ENCODE assay signal across 14 mouse cellular contexts in the genomic region with DNA sequence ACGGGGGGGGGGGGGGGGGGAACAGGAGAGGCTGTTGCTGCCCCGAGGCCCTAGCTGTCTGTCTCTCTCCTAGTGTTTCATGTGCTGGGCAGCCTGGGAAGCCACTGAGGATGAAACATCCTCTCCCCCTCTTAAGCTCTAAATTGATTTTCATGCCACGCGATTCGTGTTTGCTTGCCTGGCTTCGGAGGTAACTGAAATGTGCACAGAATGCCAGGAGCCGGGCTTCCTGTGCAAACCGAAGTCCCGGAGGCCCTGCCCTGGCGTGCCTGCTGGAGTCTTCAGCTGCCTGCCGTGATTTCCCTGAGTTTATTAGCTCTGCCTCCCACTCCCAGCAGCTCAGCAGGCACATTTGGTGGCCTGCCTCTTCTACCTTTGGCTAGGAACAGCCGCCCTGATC. TPM values are rescaled to one million over a fixed set of nuclear protein-coding genes. Genes with fewer than 3 reads are reported as not detected.
DNase-seq lines count a peak whose midpoint lies in the region; ATAC-seq and TF ChIP-seq lines count a peak whose summit lies in the region.
"Had no signal": no experiment of that assay in that cellular context is flagged by ENCODE, and none has a peak within 500 bp of the region (broad histone marks: within the 10 kb centered on the region; RNA-seq: fewer than 3 reads in every experiment).

No protein-coding gene starts in this region.

- H3K4me3 ChIP-seq in forebrain, embryonic 11.5 days (ENCODE audit: low read depth, low read length), result no peak overlapping the region
- H3K4me3 ChIP-seq in forebrain, postnatal 0 days (ENCODE audit: low read depth, low read length), result no peak overlapping the region
- no peak overlapping the region for H3K4me3 ChIP-seq in hindbrain, embryonic 14.5 days (replicated peaks; ENCODE audit: low read length)
- H3K4me3 ChIP-seq in midbrain, embryonic 13.5 days (replicated peaks), result no peak overlapping the region

- H3K9ac ChIP-seq in forebrain, embryonic 11.5 days (ENCODE audit: low read length), result peak overlapping the region; percentile 20; the same call in 1 of the 2 replicates
- H3K9ac ChIP-seq in forebrain, postnatal 0 days, result no peak overlapping the region
- H3K9ac ChIP-seq in hindbrain, embryonic 14.5 days, result peak overlapping the region; percentile 25
- peak overlapping the region; percentile 40; the same call in 1 of the 2 replicates for H3K9ac ChIP-seq in midbrain, embryonic 13.5 days (replicated peaks)

- no peak overlapping the region for H3K4me2 ChIP-seq in forebrain, embryonic 11.5 days (ENCODE audit: low read depth, low read length, severe bottlenecking)
- no peak overlapping the region for H3K4me2 ChIP-seq in forebrain, postnatal 0 days (ENCODE audit: low read depth)
- H3K4me2 ChIP-seq in hindbrain, embryonic 14.5 days (replicated peaks), result no peak overlapping the region
- H3K4me2 ChIP-seq in midbrain, embryonic 13.5 days (replicated peaks), result peak overlapping the region; percentile 11; the same call in 1 of the 2 replicates

- peaks cover 9% of the 10 kb centered on the region for H3K4me1 ChIP-seq in forebrain, embryonic 11.5 days (replicated peaks; ENCODE audit: control insufficient read depth, insufficient read depth, low read length)
- no peaks in the 10 kb centered on the region for H3K4me1 ChIP-seq in forebrain, postnatal 0 days (ENCODE audit: insufficient read depth)
- peaks cover 17% of the 10 kb centered on the region for H3K4me1 ChIP-seq in hindbrain, embryonic 14.5 days (replicated peaks; ENCODE audit: control insufficient read depth, insufficient read depth, low read length)
- peaks cover 45% of the 10 kb centered on the region for H3K4me1 ChIP-seq in midbrain, embryonic 13.5 days (replicated peaks)

- 35% methylated on average over 12 of the region's 12 CpGs for WGBS in forebrain, embryonic 11.5 days
- 30% methylated on average over 11 of the region's 12 CpGs for WGBS in forebrain, postnatal 0 days
- 14% methylated on average over 12 of the region's 12 CpGs for WGBS in hindbrain, embryonic 14.5 days
- 15% methylated on average over 11 of the region's 12 CpGs for WGBS in midbrain, embryonic 13.5 days

- no peaks in the 10 kb centered on the region for H3K9me3 ChIP-seq in forebrain, embryonic 11.5 days (ENCODE audit: control insufficient read depth, low read length)
- no peaks in the 10 kb centered on the region for H3K9me3 ChIP-seq in forebrain, postnatal 0 days (ENCODE audit: low read length)
- H3K9me3 ChIP-seq in hindbrain, embryonic 14.5 days (ENCODE audit: control insufficient read depth, low read length), result no peaks in the 10 kb centered on the region
- no peaks in the 10 kb centered on the region for H3K9me3 ChIP-seq in midbrain, embryonic 13.5 days
- H3K9me3 ChIP-seq: G1E had no signal

- H3K27me3 ChIP-seq in forebrain, embryonic 11.5 days (ENCODE audit: control insufficient read depth, insufficient read depth, low read length), result no peaks in the 10 kb centered on the region
- H3K27me3 ChIP-seq in forebrain, postnatal 0 days (ENCODE audit: insufficient read depth, low read length), result no peaks in the 10 kb centered on the region
- no peaks in the 10 kb centered on the region for H3K27me3 ChIP-seq in hindbrain, embryonic 14.5 days (ENCODE audit: control insufficient read depth, insufficient read depth, low read length)
- no peaks in the 10 kb centered on the region; the same call in 1 of the 2 replicates for H3K27me3 ChIP-seq in midbrain, embryonic 13.5 days

- no peaks in the 10 kb centered on the region for H3K36me3 ChIP-seq in forebrain, embryonic 11.5 days (ENCODE audit: control insufficient read depth, insufficient read depth, low read length)
- H3K36me3 ChIP-seq in forebrain, postnatal 0 days (ENCODE audit: insufficient read depth), result 0 out of 2 replicates have a peak, but pooled peaks cover 7% of the 10 kb centered on the region
- peaks cover 10% of the 10 kb centered on the region for H3K36me3 ChIP-seq in hindbrain, embryonic 14.5 days (replicated peaks; ENCODE audit: control insufficient read depth, insufficient read depth)
- H3K36me3 ChIP-seq in midbrain, embryonic 13.5 days, result peaks cover 12% of the 10 kb centered on the region

- no peak for TF ChIP-seq CTCF in forebrain, postnatal 0 days (IDR thresholded peaks at IDR 0.05; ENCODE audit: low read depth)

- no peak for DNase-seq in forebrain, embryonic 11.5 days (ENCODE audit: low spot score)
- no peak for DNase-seq in forebrain, postnatal 0 days
- peak; percentile 40 for DNase-seq in brain, adult 2 months (ENCODE audit: low read depth, low spot score)
- no peak for DNase-seq in hindbrain, embryonic 14.5 days (ENCODE audit: low spot score)
- no peak for DNase-seq in left cerebral cortex, adult 9 months (ENCODE audit: low spot score in 2 of 2)
- DNase-seq in adrenal gland, postnatal 36 days, result no peak
- DNase-seq: gastrocnemius, postnatal 14 days; heart, postnatal 10 days; kidney, adult 2 months; left cerebral cortex, postnatal 4 days; lung, postnatal 14 days had no signal

- no peak overlapping the region for H3K27ac ChIP-seq in forebrain, embryonic 11.5 days (ENCODE audit: low read depth, low read length)
- no peak overlapping the region for H3K27ac ChIP-seq in forebrain, postnatal 0 days (ENCODE audit: low read depth, low read length)
- peak overlapping the region; percentile 54 for H3K27ac ChIP-seq in hindbrain, embryonic 14.5 days
- peak overlapping the region; percentile 84 for H3K27ac ChIP-seq in midbrain, embryonic 13.5 days

- ATAC-seq in forebrain, embryonic 11.5 days (replicated peaks; ENCODE audit: low FRiP score), result no peak
- no peak for ATAC-seq in forebrain, postnatal 0 days
- no peak for ATAC-seq in hindbrain, embryonic 14.5 days (ENCODE audit: low FRiP score)
- peak; percentile 28 for ATAC-seq in midbrain, embryonic 13.5 days
- no peak for ATAC-seq in activated CD4-positive, CD25-positive, alpha-beta regulatory T cell, adult 4 months

RNA-seq across cellular contexts. Expression of a gene that starts 6.9 kb away (rescaled TPM):
- polyA plus RNA-seq in forebrain, embryonic 11.5 days (2014; fragmentation: Nextera tagmentation; extraction: Ambion mirVana), result 5.5 and 6.8 TPM in 2 replicates
- 46.2 and 60.0 TPM in 2 replicates for total RNA-seq in forebrain, postnatal 0 days (2014; rRNA removed)
- 48.6 and 61.6 TPM in 2 replicates for polyA plus RNA-seq in forebrain, postnatal 0 days (2015; fragmentation: Nextera tagmentation; extraction: Ambion mirVana)
- 38.1 and 42.8 TPM in 2 replicates for polyA plus RNA-seq in hindbrain, embryonic 14.5 days (2014; fragmentation: Nextera tagmentation; extraction: Ambion mirVana)
- polyA plus RNA-seq in midbrain, embryonic 13.5 days (2015; fragmentation: Nextera tagmentation; extraction: Ambion mirVana), result 20.5 and 22.0 TPM in 2 replicates
- total RNA-seq in adrenal gland, postnatal 36 days (2021), result under 1 TPM; 0.17 to 0.76 TPM
- 1 to 10 TPM; 1.5 to 1.6 TPM for polyA plus RNA-seq in activated CD4-positive, CD25-positive, alpha-beta regulatory T cell, adult 4 months (2017; shearing (Covaris generic))

RNA-seq across cellular contexts. Expression of a gene that starts 19.1 kb away (rescaled TPM):
- polyA plus RNA-seq in forebrain, embryonic 11.5 days (2014; fragmentation: Nextera tagmentation; extraction: Ambion mirVana), result 180 and 188 TPM in 2 replicates
- 67.8 and 79.7 TPM in 2 replicates for total RNA-seq in forebrain, postnatal 0 days (2014; rRNA removed)
- polyA plus RNA-seq in forebrain, postnatal 0 days (2015; fragmentation: Nextera tagmentation; extraction: Ambion mirVana), result 103 and 106 TPM in 2 replicates
- 101 TPM in 2 replicates for polyA plus RNA-seq in hindbrain, embryonic 14.5 days (2014; fragmentation: Nextera tagmentation; extraction: Ambion mirVana)
- 120 and 128 TPM in 2 replicates for polyA plus RNA-seq in midbrain, embryonic 13.5 days (2015; fragmentation: Nextera tagmentation; extraction: Ambion mirVana)
- total RNA-seq in adrenal gland, postnatal 36 days (2021), result 10 to 100 TPM; 20.4 to 25.3 TPM
- 10 to 100 TPM; 53.8 to 82.0 TPM for polyA plus RNA-seq in activated CD4-positive, CD25-positive, alpha-beta regulatory T cell, adult 4 months (2017; shearing (Covaris generic))

RNA-seq across cellular contexts. Expression of a gene that starts 23.7 kb away (rescaled TPM):
- polyA plus RNA-seq in forebrain, embryonic 11.5 days (2014; fragmentation: Nextera tagmentation; extraction: Ambion mirVana), result 58.2 and 61.5 TPM in 2 replicates
- total RNA-seq in forebrain, postnatal 0 days (2014; rRNA removed), result 121 and 128 TPM in 2 replicates
- polyA plus RNA-seq in forebrain, postnatal 0 days (2015; fragmentation: Nextera tagmentation; extraction: Ambion mirVana), result 153 and 174 TPM in 2 replicates
- polyA plus RNA-seq in hindbrain, embryonic 14.5 days (2014; fragmentation: Nextera tagmentation; extraction: Ambion mirVana), result 126 and 131 TPM in 2 replicates
- 99.1 and 105 TPM in 2 replicates for polyA plus RNA-seq in midbrain, embryonic 13.5 days (2015; fragmentation: Nextera tagmentation; extraction: Ambion mirVana)
- total RNA-seq in adrenal gland, postnatal 36 days (2021), result 100 to 1,000 TPM; 112 to 130 TPM
- 100 to 1,000 TPM; 125 to 132 TPM for polyA plus RNA-seq in activated CD4-positive, CD25-positive, alpha-beta regulatory T cell, adult 4 months (2017; shearing (Covaris generic))

Comparison
In these comparisons a context has a peak if more than half of its experiments do, and no peak if none do; other contexts are left out.
1. H3K27ac ChIP-seq: peak in hindbrain, embryonic 14.5 days (single experiment) and midbrain, embryonic 13.5 days (single experiment); none in forebrain, embryonic 11.5 days (single experiment) and forebrain, postnatal 0 days (single experiment).